Mouse (Mus musculus) lung, postnatal 0 days (tissue): ENCODE measurements around the gene Fnbp1.

ENCODE experiments used
- CTCF ChIP-seq: IDR thresholded peaks from 2 replicates; pipeline ENCODE4 v1.5.1; 2016; ENCODE audit warnings: antibody characterized with exemption, mild to moderate bottlenecking
- EP300 ChIP-seq: IDR thresholded peaks from 2 replicates; pipeline ENCODE4 v1.6.1; 2016; ENCODE audit warnings: antibody characterized with exemption, mild to moderate bottlenecking, control low read depth

DNA sequence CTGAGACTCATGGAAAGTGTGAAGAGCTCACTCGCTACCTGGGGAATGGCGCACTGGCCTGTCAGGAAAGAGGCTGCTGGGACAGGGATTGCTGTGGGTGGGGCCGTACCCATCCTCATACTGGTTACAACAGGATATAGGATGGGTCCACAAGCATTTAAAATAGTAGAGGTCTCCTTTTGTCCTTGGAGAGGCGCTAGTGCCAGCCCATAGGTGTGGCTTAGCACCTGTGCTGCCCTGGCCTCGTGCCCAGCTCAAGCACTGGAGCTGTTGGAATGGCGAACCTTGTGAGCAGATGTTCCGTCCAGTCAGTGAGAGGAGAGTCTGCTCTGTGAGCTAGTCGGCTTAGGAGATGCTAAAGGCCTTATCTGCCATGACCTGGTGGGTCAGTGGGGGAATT lies 122.8 kb downstream of the Fnbp1 start:
- no peak for TF ChIP-seq EP300
- no peak for TF ChIP-seq CTCF
